Mouse (Mus musculus): ENCODE measurements at regions not wholly inside any gene's neighbourhood (a gene's known extent, or its start where the extent isn't known, plus 50 kb on each side); places are given as distances from the start of the nearest gene placed in this dataset.

DNA sequence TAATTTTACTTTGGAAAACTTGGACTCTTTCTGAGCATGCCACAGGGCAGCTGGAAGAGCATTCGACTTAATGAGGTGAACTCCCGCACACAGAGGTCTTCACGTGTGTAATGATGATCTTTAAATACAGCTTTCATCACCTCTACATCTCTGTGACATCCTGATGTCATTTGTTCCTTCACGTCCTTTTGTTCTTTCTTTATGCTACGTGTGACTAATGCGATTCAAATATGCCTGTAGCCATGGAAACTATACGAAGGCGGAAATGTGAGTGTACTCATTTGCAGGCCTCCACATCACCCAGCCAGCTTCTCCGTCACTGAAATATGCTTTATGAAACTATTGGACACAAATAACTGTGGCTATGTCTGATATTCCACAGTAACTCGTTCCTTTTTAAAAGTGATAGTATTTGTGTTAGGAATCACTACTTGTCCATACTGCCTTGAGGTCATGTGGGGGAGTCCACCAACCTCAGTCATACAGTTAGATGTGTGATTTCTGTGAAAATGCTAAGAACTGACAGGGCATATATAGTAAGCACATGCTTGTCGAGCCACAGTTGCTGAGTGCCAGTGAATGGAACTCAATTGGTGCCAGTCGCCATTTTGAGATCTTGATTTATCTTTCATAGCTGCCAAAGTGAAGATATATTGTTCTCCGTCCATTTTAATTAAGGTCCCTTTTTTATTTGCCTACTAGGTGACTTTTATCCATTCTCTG is 145.9 kb downstream of the Plk2 start:
- DNase-seq (ENCODE audit: low spot score) = no peak

- DNase-seq (ENCODE audit: low spot score) = no peak
Measured at GRCm38 (mm10) chr13:110541288-110542148, 146.7 kb downstream of the Plk2 start.

GRCm38 (mm10) chr13:110542303-110543065 is 147.6 kb downstream of the Plk2 start:
- no peak for DNase-seq (ENCODE audit: low spot score)

GRCm38 (mm10) chr13:110545454-110545853 is 150.6 kb downstream of the Plk2 start:
- no peak for DNase-seq (ENCODE audit: low spot score)

DNA sequence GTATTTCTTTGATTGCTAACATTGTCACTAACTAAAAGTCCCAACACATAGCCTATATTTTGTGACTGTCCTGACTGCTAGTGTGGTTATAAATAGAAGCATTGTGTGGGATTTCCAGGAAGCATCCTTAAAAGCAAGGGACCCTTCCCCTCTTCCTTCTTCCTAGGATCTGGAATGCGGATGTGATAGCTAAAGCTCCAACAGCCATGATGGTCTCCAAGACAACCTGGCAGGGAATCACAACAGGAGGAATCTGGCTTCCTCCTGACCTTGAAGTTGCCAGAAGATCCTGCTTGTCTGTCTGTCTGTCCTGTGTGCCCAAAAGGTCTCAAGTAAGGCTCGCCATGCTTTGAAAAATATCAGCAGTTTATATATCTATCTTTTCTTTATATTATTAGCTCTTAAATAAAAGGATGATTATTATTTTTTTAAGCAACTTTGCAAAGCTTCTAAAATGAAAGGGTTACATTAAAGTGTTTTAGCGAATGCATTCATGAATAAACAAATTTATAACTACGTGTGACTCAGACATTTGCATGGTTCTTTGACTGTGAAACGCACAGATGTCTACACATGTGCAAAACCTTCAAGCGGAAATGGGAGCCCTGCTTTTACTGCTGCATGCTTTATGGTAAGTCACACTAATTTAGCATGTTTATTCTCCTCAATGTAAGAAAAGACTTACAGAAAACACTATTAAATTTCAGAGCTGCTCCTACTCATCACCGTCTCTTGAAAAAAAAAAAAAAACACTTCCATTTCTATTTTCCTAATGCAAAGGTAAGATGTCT is 160.9 kb downstream of the Plk2 start:
- DNase-seq (ENCODE audit: low spot score) = no peak

GRCm38 (mm10) chr13:110556355-110557095 is 161.7 kb downstream of the Plk2 start:
- DNase-seq (ENCODE audit: low spot score) = no peak

GRCm38 (mm10) chr13:110557930-110558727 is 163.3 kb downstream of the Plk2 start:
- DNase-seq (ENCODE audit: low spot score) = no peak

- no peak for DNase-seq (ENCODE audit: low spot score)
Measured at GRCm38 (mm10) chr13:110560566-110560965, 165.7 kb downstream of the Plk2 start.

- DNase-seq (ENCODE audit: low spot score) = no peak
Measured at GRCm38 (mm10) chr13:110562499-110562898, 167.7 kb downstream of the Plk2 start.

- no peak for DNase-seq (ENCODE audit: low spot score)
Measured at GRCm38 (mm10) chr13:110562902-110563301, 168.1 kb downstream of the Plk2 start.

DNA sequence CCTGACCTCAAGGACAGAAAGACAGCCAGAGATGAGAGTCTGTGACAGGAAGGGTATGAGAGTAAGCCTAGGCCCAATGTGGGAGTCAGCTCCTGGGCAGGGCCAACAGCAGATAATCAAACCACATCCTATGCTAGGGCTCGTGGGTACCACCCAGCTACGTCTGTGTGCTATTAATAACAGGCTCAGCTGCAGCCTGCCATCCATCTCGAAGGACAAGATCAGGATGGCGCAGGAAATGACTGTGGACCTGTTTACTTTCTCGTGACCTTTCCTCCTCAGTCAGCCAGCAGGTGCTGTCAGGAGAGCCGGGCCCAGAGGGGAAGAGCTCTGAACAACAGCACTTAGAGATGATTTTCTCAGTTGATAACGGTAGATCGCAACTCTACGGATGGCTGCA is 169.1 kb downstream of the Plk2 start:
- no peak for DNase-seq (ENCODE audit: low spot score)

DNA sequence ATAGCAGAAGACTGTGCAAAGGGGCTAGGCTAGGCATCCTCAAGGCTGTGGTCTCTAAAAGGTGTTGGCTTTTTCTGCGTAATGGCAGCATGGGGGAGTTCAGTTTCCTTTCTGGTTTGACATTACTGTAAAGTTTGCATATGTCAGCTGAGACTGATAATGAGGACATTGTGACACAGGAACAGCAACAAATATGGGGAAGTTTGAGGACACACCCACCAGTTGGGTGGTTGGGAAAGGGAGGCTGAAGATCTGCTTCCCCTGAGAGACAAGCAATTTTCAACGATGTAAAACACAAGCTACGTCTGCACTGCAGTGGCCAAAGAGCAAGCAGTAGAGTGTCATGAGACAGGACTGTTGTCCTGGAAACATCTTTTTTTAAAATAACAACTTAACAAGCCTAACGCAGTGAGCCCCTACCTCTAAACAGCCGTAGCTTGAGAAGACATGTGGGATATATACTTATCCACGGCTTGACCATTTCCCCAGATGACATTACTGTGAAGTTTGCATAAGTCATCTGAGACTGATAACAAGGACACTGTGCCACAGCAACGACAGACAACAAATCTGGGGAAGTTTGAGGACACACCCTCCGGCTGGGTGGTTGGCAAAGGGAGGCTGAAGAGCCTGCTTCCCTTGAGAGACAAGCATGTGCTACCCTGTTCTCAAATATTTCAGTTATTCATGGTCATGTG is 173.8 kb downstream of the Plk2 start:
- DNase-seq (ENCODE audit: low spot score) = no peak

- no peak for DNase-seq (ENCODE audit: low spot score)
Measured at GRCm38 (mm10) chr13:110569180-110569512, 174.3 kb downstream of the Plk2 start.

- DNase-seq (ENCODE audit: low spot score) = no peak
Measured at GRCm38 (mm10) chr13:110570386-110570785, 175.5 kb downstream of the Plk2 start.

GRCm38 (mm10) chr13:110573360-110574065 is 178.7 kb downstream of the Plk2 start:
- no peak for DNase-seq (ENCODE audit: low spot score)

- DNase-seq (ENCODE audit: low spot score) = no peak
Measured at GRCm38 (mm10) chr13:110574764-110575471, 180.1 kb downstream of the Plk2 start.

DNA sequence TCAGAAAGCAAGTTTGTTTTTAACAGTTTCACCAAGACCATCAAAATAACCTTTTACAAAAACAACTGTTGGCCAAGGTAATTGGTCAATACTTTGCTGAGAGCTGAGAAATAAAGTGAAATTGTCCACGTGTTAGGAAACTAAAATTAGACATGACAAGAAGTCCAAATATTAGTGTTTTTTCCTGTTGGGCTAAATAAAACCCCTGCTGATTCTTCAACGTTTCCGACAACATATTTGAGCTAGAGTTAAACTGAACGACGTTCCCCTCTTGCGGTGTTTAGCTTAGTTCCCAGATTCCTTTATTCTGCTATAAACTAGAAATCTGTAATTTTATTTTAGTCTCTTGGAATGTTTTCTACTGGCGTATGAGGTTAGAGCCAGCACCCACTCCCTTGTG is 183.3 kb downstream of the Plk2 start:
- DNase-seq (ENCODE audit: low spot score) = no peak

DNA sequence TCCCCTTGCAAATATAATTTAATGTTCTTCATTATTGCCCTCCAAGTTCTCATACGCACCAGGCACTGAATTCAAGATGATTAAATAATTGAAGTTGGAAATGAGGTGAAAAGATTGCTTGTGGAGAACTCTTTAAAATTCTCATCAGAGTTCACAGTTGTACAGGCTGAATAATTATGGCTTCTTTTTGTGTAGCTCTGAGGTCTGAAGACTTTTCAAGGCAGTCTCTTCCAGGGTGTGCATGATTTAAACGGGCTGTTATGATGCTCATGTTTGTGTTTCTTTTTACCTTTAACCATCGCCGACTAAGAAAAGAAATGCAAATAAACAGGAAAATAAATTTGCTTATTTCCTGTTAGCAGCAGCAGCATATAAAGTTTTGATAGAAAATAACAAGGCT is 185.3 kb downstream of the Plk2 start:
- no peak for DNase-seq (ENCODE audit: low spot score)
